Mouse (Mus musculus) neural tube, embryonic 12.5 days (tissue): Measurements from ENCODE around the gene Med19. TPM values are rescaled to one million over a fixed set of nuclear protein-coding genes. Genes with fewer than 3 reads are reported as not detected.
"Not testable (repeated sequence)": the region's sequence is repeated elsewhere in the genome, so short reads cannot be mapped to it uniquely, and the experiment has no call there.

Experiments
- ATAC-seq: fragments of 200-750 bp; cut with Nextera tagmentation; 2 replicates; pipeline ENCODE4 v1.8.0; 2017; ENCODE audit warnings: low read depth, mild to moderate bottlenecking, moderate TSS enrichment, moderate library complexity; ENCODE audit not compliant: low FRiP score
- H3K27ac ChIP-seq: fragments of 300-500 bp; sonication (generic); 2 replicates; pipeline ENCODE4 v1.5.1; 2016
- H3K27me3 ChIP-seq: fragments of 300-500 bp; sonication (generic); replicated peaks from 2 replicates; pipeline ENCODE4 v1.6.1; 2016; ENCODE audit warnings: mild to moderate bottlenecking
- H3K36me3 ChIP-seq: fragments of 300-500 bp; sonication (generic); 2 replicates; pipeline ENCODE4 v1.6.1; 2016; ENCODE audit warnings: mild to moderate bottlenecking
- H3K4me1 ChIP-seq: fragments of 300-500 bp; sonication (generic); 2 replicates; pipeline ENCODE4 v1.6.1; 2016
- H3K4me2 ChIP-seq: fragments of 300-500 bp; sonication (generic); replicated peaks from 2 replicates; pipeline ENCODE4 v1.6.1; 2016; ENCODE audit warnings: mild to moderate bottlenecking
- H3K4me3 ChIP-seq: fragments of 300-500 bp; sonication (generic); 2 replicates; pipeline ENCODE4 v1.5.1; 2016
- H3K9ac ChIP-seq: fragments of 300-500 bp; sonication (generic); 2 replicates; pipeline ENCODE4 v1.6.1; 2016; ENCODE audit warnings: mild to moderate bottlenecking
- H3K9me3 ChIP-seq: fragments of 300-500 bp; sonication (generic); 2 replicates; pipeline ENCODE4 v1.6.1; 2016; ENCODE audit warnings: mild to moderate bottlenecking
- WGBS: fragments of 180-500 bp; shearing (Covaris S2); methylation state at CpG from one replicate; pipeline ENCODE4 v1.1.7; 2016; 5-methylcytosine and 5-hydroxymethylcytosine counted together
- polyA plus RNA-seq: library from polyadenylated mRNA; unstranded; fragments of >200 nt; fragmentation: Nextera tagmentation; extraction: Ambion mirVana; gene quantifications from 2 replicates; pipeline ENCODE4 v1.2.1, GENCODE M21; 2016

The Med19 gene
- polyA plus RNA-seq, 1 experiment from 2014 or later, result 50.5 TPM

DNA sequence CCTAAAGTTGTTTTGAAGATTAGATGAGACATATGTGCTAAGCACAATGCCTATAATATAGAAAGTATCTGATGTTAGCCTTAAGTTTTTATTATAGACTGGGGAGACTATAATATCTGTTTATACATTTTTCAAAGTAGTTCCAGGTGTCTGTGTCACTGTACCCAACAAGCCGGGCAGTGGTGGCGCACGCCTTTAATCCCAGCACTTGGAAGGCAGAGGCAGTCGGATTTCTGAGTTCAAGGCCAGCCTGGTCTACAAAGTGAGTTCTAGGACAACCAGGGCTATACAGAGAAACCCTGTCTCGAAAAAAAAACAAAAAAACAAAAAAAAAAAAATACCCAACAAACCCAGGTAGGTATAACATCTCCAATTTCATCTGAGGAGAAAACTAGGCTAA lies 50.0 kb downstream of the Med19 start:
- H3K27me3 ChIP-seq, ATAC-seq, H3K4me2 ChIP-seq, H3K9me3 ChIP-seq, H3K27ac ChIP-seq, H3K4me3 ChIP-seq, H3K9ac ChIP-seq: not testable (repeated sequence)
- H3K4me1 ChIP-seq, result peaks cover 20% of the 10 kb centered on the region
- peaks cover 17% of the 10 kb centered on the region for H3K36me3 ChIP-seq
- WGBS, result 85% methylated on average over 5 of the region's 5 CpGs

GRCm38 (mm10) chr2:84731206-84731605 lies 53.0 kb downstream of the Med19 start:
- 84% methylated on average over 3 of the region's 3 CpGs for WGBS
- H3K4me1 ChIP-seq, result peaks cover 19% of the 10 kb centered on the region

DNA sequence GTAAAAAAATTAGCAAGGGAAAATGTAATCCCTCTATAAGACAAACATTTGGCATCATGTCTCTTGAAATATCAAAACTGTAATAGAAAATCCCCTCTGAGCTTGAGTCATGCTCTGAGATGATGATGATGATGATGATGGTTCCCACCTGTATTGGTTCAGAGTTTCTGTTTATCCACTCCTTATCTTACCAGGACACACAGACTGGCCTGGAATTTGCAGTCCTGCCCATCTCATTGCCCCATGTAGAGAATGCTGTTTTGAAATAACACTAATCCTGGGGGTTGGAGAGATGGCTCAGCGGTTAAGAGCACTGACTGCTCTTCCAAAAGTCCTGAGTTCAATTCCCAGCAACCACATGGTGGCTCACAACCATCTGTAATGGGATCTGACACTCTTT lies 54.2 kb downstream of the Med19 start:
- no peak for ATAC-seq
- H3K27ac ChIP-seq, result no peak overlapping the region
- no peak overlapping the region for H3K4me3 ChIP-seq
- WGBS, result 65% methylated on average over 1 of the region's 1 CpGs
- H3K9me3 ChIP-seq, result no peaks in the 10 kb centered on the region
- H3K9ac ChIP-seq, result no peak overlapping the region
- no peak overlapping the region for H3K4me2 ChIP-seq
- no peaks in the 10 kb centered on the region for H3K36me3 ChIP-seq
- peaks cover 26% of the 10 kb centered on the region for H3K4me1 ChIP-seq
- H3K27me3 ChIP-seq, result no peaks in the 10 kb centered on the region

More at GRCm38 (mm10) chr2:84731206-84731605, 53.0 kb downstream of the Med19 start:
- Histone ChIP-seq H3K4me2 (no peak overlapping the region), H3K27me3 (no peaks in the 10 kb centered on the region), H3K27ac (no peak overlapping the region), H3K9ac (no peak overlapping the region), H3K36me3 (no peaks in the 10 kb centered on the region), H3K9me3 (no peaks in the 10 kb centered on the region), H3K4me3 (no peak overlapping the region)
- no peak for ATAC-seq

DNA sequence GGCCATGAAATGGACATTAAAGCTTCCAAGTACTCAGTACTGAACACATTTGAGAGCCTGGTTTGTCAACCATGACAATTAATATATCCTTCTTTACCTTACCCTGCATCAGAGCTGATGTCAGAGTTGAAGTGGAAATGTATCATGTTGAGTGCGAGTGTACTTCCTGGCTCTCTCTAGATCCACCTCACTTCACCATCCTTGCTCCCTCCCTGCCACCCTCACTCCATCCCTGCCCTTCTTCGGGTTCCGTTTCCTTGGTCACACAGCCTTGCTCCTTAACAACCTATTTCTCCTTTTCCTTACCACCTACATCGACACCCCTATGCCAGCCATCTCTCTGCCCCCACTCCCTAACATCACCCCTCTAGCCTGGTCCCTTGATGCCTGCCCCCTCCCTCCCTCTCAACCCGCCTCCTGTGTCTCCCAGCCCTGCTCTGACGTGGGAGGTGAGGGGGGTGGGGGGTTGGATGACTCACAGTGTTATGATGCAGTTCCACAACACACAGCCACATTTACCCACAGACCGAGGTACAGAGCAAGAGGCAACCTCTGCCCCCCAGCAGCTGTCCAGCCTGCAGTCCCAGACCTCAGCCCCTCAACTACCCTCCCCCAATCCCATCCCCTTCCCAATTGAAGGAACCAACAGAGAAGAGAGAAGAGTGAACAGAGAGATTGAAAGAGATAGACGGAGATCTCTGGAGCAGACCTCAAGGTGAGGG lies 55.5 kb downstream of the Med19 start, which contains the start of gene Ypel4:
Gene Ypel4 (plus strand): TSS at position 480 of the 722 bp plus-strand sequence.
- 3% methylated on average over 8 of the region's 8 CpGs for WGBS
- H3K27ac ChIP-seq, result peak within 1 kb of the TSS; percentile 28
- H3K27me3 ChIP-seq, result no peaks in the 10 kb centered on the region
- H3K4me3 ChIP-seq, result peak within 1 kb of the TSS; percentile 43
- H3K36me3 ChIP-seq, result no peaks in the 10 kb centered on the region
- peak within 1 kb of the TSS; percentile 70 for H3K9ac ChIP-seq
- ATAC-seq, result peak; percentile 66
- H3K9me3 ChIP-seq, result no peaks in the 10 kb centered on the region
- H3K4me1 ChIP-seq, result peaks cover 40% of the 10 kb centered on the region
- H3K4me2 ChIP-seq, result peak within 1 kb of the TSS; percentile 58

GRCm38 (mm10) chr2:84734351-84734864 lies 56.2 kb downstream of the Med19 start:
- Histone ChIP-seq H3K4me2 (peak overlapping the region; percentile 58), H3K9me3 (no peaks in the 10 kb centered on the region), H3K27ac (peak overlapping the region; percentile 28), H3K9ac (peak overlapping the region; percentile 70), H3K36me3 (no peaks in the 10 kb centered on the region), H3K27me3 (no peaks in the 10 kb centered on the region), H3K4me3 (peak overlapping the region; percentile 43), H3K4me1 (peaks cover 47% of the 10 kb centered on the region)
- WGBS, result under 1% methylated on average over 11 of the region's 11 CpGs
- ATAC-seq, result peak; percentile 57

DNA sequence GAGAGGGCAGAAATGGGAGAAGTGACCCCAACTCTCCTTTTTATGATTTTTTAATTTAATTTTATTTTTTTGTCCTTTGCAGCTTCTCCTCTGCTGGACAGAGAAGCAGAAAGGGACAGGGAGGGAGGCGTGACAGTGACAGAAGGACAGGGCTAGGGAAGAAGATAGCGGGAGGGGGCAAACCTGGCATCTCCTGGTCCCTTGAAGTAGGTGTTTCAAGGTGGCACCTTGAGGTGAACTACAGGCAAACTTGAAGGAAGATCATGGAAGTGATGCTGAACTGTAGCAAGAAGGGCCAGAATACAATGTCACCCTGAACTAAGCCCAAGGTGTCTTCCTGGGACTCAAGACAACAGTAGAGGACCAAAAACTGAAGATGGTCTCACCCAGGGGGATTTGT lies 56.7 kb downstream of the Med19 start:
- Histone ChIP-seq H3K36me3 (peaks cover under 1% of the 10 kb centered on the region; the same call in 1 of the 2 replicates), H3K4me2 (peak overlapping the region; percentile 58), H3K4me1 (peaks cover 50% of the 10 kb centered on the region), H3K27me3 (no peaks in the 10 kb centered on the region), H3K4me3 (peak overlapping the region; percentile 43), H3K9ac (peak overlapping the region; percentile 70), H3K9me3 (no peaks in the 10 kb centered on the region), H3K27ac (no peak overlapping the region)
- WGBS, result 2% methylated on average over 2 of the region's 2 CpGs
- ATAC-seq, result no peak

- Histone ChIP-seq H3K9me3 (no peaks in the 10 kb centered on the region), H3K9ac (peak overlapping the region; percentile 70), H3K27ac (no peak overlapping the region), H3K4me2 (peak overlapping the region; percentile 58), H3K4me1 (peaks cover 55% of the 10 kb centered on the region), H3K27me3 (no peaks in the 10 kb centered on the region), H3K4me3 (peak overlapping the region; percentile 43), H3K36me3 (peaks cover 6% of the 10 kb centered on the region; the same call in 1 of the 2 replicates)
- WGBS, result 27% methylated on average over 7 of the region's 7 CpGs
- no peak for ATAC-seq
Measured at GRCm38 (mm10) chr2:84735346-84735920, 57.2 kb downstream of the Med19 start.

GRCm38 (mm10) chr2:84736312-84737161 lies 58.3 kb downstream of the Med19 start:
- H3K9ac ChIP-seq, result peak overlapping the region; percentile 70
- peak overlapping the region; percentile 43 for H3K4me3 ChIP-seq
- no peak for ATAC-seq
- no peak overlapping the region; the same call in 1 of the 2 replicates for H3K27ac ChIP-seq
- 7% methylated on average over 27 of the region's 27 CpGs for WGBS
- no peaks in the 10 kb centered on the region for H3K27me3 ChIP-seq
- peak overlapping the region; percentile 58 for H3K4me2 ChIP-seq
- peaks cover 66% of the 10 kb centered on the region for H3K4me1 ChIP-seq
- peaks cover 12% of the 10 kb centered on the region; the same call in 1 of the 2 replicates for H3K36me3 ChIP-seq
- H3K9me3 ChIP-seq, result no peaks in the 10 kb centered on the region

GRCm38 (mm10) chr2:84737451-84737925 lies 59.3 kb downstream of the Med19 start:
- WGBS, result 5% methylated on average over 8 of the region's 8 CpGs

More at GRCm38 (mm10) chr2:84737451-84737925, 59.3 kb downstream of the Med19 start:
- Histone ChIP-seq H3K27ac (0 out of 2 replicates have a peak overlapping the region, but pooled peaks have one; percentile 43), H3K27me3 (no peaks in the 10 kb centered on the region), H3K4me1 (peaks cover 75% of the 10 kb centered on the region), H3K9ac (peak overlapping the region; percentile 47), H3K9me3 (no peaks in the 10 kb centered on the region), H3K36me3 (peaks cover 12% of the 10 kb centered on the region; the same call in 1 of the 2 replicates), H3K4me2 (peak overlapping the region; percentile 58), H3K4me3 (no peak overlapping the region; the same call in 1 of the 2 replicates)
- ATAC-seq, result peak; percentile 3; the same call in 1 of the 2 replicates
